Mouse (Mus musculus) kidney, postnatal 4 days (tissue): ENCODE data around the gene Iqce.
A peak's percentile ranks its signal among the peaks of the same experiment; 100 is the strongest.

Source experiments
- DNase-seq, 2 experiments: peaks; one replicate each; pipeline ENCODE4 v3.0.0; 2021; ENCODE audit warnings: mixed read lengths in 2 of 2

Gene Iqce

DNA sequence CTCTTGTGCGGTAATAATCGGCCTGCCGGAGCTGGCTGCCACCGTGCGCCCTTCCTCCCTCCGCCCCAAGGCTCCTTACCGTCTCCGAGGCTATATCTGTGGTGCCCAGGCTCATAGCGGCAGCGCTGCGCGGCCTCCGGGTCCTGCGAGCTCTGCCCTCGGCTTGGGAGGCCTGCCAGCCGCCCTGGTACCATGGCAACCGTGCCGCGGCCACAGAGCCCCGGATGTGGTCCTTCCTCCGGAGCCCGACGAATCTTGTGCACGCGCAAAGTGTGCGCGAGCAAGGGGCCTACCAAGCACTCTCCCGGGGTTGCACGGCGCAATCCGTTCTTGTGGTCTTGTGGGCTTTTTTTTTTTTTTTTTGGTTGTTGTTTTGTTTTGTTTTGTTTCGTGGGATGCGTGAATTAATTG lies at the start of gene Iqce:
TSS of gene Iqce (minus strand) at position 276 of the 411 bp plus-strand sequence.
- peak; percentile 97 to 98 for DNase-seq

- DNase-seq: peak; percentile 59 to 64
These were observed 48.7 kb upstream of the Iqce start for GRCm38 (mm10) chr5:140750925-140751324.

DNA sequence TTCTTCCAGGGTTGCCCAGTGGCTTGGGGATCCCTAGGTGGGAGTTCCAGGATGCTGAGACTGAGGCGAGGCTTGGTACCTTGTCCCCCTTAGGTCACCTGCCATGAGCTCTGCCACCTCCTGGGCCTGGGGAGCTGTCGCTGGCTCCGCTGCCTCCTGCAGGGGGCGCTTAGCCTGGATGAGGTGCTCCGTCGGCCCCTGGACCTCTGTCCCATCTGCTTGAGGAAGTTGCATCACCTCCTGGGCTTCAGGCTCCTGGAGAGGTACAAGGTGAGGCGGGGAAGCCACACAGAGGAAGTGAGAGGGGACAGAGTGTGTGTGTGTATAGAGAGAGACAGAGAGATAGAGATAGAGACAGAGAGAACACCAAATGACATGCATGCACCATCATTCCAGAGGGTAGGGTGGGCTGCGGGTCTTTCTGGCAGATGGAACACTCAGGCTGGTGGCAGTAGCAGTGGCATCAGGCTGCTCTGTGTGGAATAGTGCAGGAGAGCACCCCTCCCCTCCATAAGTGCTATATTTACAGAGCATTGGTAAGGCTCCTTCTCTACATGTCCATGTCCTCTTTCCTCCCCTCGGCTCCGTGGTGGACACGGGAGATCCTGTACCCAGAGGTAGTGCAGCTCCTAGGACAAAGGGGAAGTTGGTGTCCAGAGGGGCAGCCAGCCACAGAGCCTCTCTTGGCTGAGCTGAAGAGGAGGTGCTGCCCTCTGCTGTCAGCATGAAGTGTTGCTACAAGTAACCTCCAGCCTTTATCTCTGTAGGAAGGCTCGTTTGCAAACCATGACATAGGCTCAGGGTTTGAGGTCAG lies 47.1 kb upstream of the Iqce start:
- peak; percentile 88 to 91 for DNase-seq

- peak; percentile 32 to 59 for DNase-seq
These were observed 46.2 kb upstream of the Iqce start for GRCm38 (mm10) chr5:140748425-140748824.

DNA sequence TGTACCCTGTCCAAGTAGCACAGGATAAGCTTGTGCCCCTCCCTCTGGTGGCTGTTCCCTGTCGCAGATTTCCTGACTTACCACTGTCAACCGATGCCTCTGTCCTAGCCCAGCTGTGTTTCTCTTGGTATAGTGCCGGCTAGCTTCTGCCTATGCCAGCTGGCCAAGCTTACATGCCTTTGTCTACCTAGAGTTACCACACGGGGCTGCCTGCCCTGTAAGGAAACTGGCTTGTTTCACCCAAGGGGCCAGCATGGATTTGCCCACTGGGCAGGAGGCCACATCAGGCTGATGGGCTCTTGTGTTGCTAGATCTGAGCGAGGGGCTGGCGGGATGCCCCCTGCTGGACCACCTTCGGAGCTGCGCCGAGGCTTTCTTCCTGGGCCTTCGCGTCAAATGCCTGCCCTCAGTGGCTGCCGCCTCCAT lies 41.5 kb upstream of the Iqce start:
- DNase-seq: peak in 1 of 2 experiments; percentile 42

DNA sequence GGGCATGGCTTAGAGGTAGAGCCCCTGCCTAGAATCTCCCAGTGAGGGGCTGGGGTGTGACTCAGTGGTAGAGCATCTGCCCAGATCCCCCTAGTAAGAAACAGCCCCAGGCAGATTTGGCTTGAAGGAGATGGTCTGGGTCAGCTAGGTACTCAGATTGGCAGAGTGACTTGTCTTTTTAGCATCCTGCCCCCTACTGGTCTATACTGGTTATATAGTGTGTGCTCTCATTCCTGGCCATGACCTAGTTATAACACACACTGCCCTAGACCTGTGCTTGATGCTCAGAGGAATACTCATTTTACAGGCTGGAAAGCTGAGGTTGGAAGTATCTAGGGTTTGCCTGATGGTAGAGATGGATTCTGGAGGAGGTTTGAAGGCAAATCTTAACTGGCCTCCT lies 39.7 kb upstream of the Iqce start:
- DNase-seq: no peak

DNA sequence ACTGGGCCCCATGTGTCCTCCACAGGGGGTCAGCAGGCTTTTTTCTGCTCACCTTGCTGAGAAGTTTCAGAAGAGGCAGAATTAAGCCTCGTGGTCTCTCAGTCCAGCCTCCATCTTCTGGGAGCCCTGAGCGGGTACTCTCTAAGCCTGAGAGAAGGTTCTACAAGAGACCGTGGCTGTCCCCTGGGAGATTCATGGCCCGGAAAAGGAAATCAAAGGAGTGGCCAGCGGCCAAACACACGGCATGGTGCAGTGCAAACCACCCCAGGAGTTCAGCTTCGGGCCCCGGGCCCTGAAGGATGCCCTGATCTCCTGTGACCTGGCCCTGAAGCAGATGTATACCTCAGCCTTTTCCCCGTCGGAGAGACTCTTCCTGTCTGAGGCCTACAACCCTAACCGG lies 38.9 kb upstream of the Iqce start:
- peak; percentile 57 to 64 for DNase-seq

DNA sequence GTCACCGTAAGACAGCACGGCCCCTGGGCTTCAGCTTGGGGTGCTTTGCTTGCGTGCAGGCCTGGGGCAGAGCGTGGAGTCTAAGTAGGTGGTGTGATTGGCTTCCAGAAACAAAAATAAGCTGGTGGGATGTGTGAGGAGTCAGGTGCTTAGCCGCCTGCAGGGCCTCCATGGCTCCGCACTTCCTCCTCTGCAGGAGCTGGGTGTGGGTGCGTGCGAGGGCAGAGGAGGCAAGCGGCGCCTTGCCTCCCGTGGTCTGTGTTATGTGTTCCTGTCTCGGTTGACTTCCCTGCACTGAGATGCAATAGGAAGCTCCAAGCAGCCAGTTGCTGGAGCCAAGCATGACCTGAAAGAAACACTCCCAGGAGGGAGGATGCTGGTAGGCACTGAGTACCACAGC lies 37.6 kb upstream of the Iqce start:
- peak; percentile 32 to 58 for DNase-seq

GRCm38 (mm10) chr5:140736166-140736565 lies 34.0 kb upstream of the Iqce start:
- no peak for DNase-seq

DNA sequence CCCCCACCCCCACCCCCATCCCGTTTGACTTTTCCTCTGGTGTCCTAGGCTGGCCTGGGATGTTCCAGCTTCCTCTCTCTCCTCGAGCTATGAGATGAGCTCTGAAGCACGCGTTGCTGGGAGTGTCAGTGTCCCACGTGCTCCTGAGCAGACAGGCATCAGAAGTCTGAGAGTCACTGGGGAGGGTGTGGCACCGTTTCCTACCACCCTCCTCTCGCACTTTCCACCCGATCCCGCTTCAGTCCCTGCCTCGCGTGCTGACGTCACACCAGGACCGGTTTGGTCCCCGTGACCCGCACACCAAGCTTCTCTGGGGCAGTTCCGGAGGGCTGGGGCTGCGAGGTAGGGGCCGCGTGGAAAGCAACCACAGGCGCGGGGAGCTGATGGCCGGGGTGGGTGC lies 33.1 kb upstream of the Iqce start:
- DNase-seq: peak; percentile 46 to 60

- no peak for DNase-seq
These were observed 31.2 kb upstream of the Iqce start for GRCm38 (mm10) chr5:140733336-140733735.

DNA sequence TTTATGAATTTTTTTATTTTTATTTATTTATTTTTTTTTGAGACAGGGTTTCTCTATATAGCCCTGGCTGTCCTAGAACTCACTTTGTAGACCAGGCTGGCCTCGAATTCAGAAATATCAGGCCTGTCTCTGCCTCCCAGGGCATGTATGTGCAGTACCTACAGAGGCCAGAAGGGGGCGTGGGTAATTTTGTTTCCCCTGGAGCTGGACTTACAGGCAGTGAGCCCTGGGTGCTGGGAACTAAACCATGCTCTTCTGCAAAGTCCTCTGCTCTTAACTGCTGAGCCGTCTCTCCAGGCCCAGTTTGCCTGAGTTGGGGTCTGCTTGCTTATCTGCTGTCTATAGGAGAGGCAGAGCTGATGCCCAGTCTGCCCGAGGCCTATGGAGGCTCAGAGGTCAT lies 30.0 kb upstream of the Iqce start:
- DNase-seq: no peak

GRCm38 (mm10) chr5:140731040-140731797 lies 29.0 kb upstream of the Iqce start:
- DNase-seq: no peak

- no peak for DNase-seq
These were observed 25.0 kb upstream of the Iqce start for GRCm38 (mm10) chr5:140726946-140727740.

DNA sequence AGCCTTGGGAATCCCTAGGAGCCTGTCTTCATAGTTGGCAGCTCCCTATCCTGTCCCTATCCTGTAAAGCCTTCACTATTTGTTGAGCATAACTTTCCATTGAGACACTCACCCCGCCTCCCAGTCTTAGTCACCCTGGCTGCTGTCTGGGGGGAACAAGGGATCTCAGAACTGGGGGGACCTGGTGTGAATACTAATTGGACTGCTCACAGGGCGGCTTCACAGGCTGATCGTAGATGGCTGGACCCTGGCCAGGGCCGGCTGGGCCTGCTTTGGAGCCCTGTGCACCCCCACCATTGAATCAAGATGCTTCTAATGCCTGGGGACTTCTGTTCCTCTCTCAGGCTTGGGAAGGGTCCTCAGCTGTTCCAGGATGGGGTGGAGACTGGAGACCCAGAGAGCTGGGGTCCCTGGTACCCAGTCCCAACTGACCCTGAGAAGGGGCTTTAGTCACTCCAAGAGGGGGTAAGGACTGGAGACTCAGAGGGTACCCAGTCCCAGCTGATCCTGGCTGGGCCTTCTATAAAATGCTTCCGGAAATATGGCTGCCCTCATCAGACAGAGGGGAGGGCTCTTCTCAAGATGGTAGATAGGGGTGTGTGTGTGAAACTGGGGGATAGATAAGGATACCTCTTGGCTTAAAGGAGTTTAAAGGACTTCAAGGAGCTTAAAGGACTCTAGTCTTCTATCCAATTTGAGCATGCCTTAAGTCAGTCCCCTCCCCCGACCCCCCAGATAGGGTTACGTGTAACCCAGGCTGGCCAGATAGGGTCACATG lies 24.1 kb upstream of the Iqce start:
- DNase-seq: no peak

- no peak for DNase-seq
These were observed 21.6 kb upstream of the Iqce start, which contains the start of gene Amz1 for GRCm38 (mm10) chr5:140723822-140724221. TSS of gene Amz1 (plus strand) at chr5:140724127.

GRCm38 (mm10) chr5:140722121-140722520 lies 19.9 kb upstream of the Iqce start:
- no peak for DNase-seq

DNA sequence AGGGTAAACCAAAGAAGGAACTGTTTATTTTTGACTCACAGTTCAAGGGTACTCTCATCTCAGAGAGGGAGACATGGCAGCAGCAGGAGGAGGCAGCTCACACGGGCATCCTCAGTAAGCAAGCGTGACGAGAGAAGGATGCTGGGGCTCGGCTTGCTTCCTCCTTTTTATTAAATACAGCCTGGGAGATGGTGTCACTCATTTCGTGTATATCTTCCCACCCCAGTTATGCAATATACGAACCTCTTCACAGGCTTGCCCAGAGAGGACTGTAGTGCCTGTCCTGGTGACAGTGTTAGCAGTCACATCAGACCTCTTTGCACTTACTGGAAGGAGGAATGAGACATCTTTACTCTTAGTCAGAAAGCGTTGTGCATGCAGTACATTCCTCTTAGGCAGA lies 18.6 kb upstream of the Iqce start:
- no peak for DNase-seq

- no peak for DNase-seq
These were observed 8.9 kb upstream of the Iqce start for GRCm38 (mm10) chr5:140711040-140711439.

- no peak for DNase-seq
These were observed 8.1 kb upstream of the Iqce start for GRCm38 (mm10) chr5:140710315-140710714.

DNA sequence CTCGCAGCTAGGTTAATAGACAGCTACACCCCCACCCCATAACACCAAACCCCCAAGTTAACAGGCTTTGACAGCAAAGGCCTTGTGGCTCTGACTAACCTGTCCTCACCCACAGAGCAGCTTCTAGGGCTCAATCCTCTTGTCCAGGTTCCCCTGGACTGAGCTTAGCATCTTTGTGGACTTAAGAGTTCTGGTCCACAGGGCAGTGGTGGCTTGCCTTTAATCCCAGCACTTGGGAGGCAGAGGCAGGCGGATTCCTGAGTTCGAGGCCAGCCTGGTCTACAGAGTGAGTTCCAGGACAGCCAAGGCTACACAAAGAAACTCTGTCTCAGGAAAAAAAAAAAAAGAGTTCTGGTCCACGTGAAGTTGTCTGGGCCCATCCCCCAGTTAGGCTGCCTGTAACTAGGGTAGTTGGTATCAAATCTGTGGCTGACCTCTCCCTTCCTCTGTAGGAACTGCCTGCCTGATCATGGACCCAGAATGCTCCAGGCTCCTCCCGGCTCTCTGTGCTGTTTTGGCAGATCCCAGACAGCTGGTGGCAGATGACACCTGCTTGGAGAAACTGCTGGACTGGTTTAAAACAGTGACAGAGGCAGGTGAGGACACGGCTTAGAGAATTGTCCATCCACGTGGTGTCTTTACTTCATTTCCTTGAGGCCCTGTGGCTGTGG lies 3.5 kb upstream of the Iqce start:
- peak in 1 of 2 experiments; percentile 25 for DNase-seq
